Mouse (Mus musculus) C2C12 (cell line): ENCODE data around the gene Nfyb. TPM values are rescaled to one million over a fixed set of nuclear protein-coding genes. Genes with fewer than 3 reads are reported as not detected.

Experiments used
- H3K27me3 ChIP-seq: one replicate; pipeline ENCODE4 v1.6.1; 2011; ENCODE audit not compliant: control insufficient read depth, insufficient read depth, insufficient read length
- H3K36me3 ChIP-seq: one replicate; pipeline ENCODE4 v1.6.1; 2011; ENCODE audit not compliant: control insufficient read depth, insufficient read depth
- H3K4me3 ChIP-seq: one replicate; pipeline ENCODE4 v1.5.1; 2011; ENCODE audit warnings: mild to moderate bottlenecking, control low read depth; ENCODE audit not compliant: poor library complexity, insufficient read depth, severe bottlenecking
- H3K79me2 ChIP-seq: one replicate; pipeline ENCODE4 v1.6.1; 2011; ENCODE audit not compliant: control insufficient read depth, insufficient read depth
- H3K79me3 ChIP-seq: one replicate; pipeline ENCODE4 v1.6.1; 2011; ENCODE audit warnings: low read depth, control low read depth
- H3ac ChIP-seq: one replicate; pipeline ENCODE3; 2011; ENCODE audit warnings: low read depth; ENCODE audit not compliant: control insufficient read depth, insufficient read length
- CEBPB ChIP-seq: IDR thresholded peaks from one replicate; pipeline ENCODE4 v1.6.1; 2011; ENCODE audit warnings: low read depth, mild to moderate bottlenecking, control low read depth, moderate library complexity
- CTCF ChIP-seq: IDR thresholded peaks from one replicate; pipeline ENCODE4 v1.5.1; 2011; ENCODE audit not compliant: control insufficient read depth, insufficient read depth, insufficient read length
- FOSL1 ChIP-seq: IDR thresholded peaks from one replicate; pipeline ENCODE4 v1.8.0; 2011; ENCODE audit warnings: mild to moderate bottlenecking, low read length; ENCODE audit not compliant: poor library complexity, insufficient read depth, severe bottlenecking
- MAX ChIP-seq: IDR thresholded peaks from one replicate; pipeline ENCODE4 v1.6.1; 2011; ENCODE audit warnings: mild to moderate bottlenecking, control low read depth
- MYOD1 ChIP-seq: IDR thresholded peaks from one replicate; pipeline ENCODE4 v1.6.1; 2011; ENCODE audit warnings: low read depth; ENCODE audit not compliant: control insufficient read depth, insufficient read length
- MYOG ChIP-seq: IDR thresholded peaks from one replicate; pipeline ENCODE4 v1.6.1; 2011; ENCODE audit not compliant: control insufficient read depth, insufficient read length; ENCODE audit errors: extremely low read depth
- USF1 ChIP-seq: IDR thresholded peaks from one replicate; pipeline ENCODE4 v1.6.1; 2011; ENCODE audit warnings: low read depth, mild to moderate bottlenecking, control low read depth, moderate library complexity
- polyA plus RNA-seq: library from polyadenylated mRNA; unstranded; fragments of >200 nt; fragmentation: generic; extraction: Trizol; gene quantifications from one replicate; pipeline ENCODE4 v1.2.1, GENCODE M21; 2012; ENCODE audit warnings: missing spikeins

Gene Nfyb
- polyA plus RNA-seq, 1 experiment, result 11.9 TPM

- TF ChIP-seq CEBPB (no peak), FOSL1 (no peak), MYOD1 (no peak), CTCF (no peak), USF1 (no peak), MYOG (no peak), MAX (no peak)
- no peaks in the 10 kb centered on the region for H3K79me3 ChIP-seq
- peaks cover 4% of the 10 kb centered on the region for H3K79me2 ChIP-seq
- H3K4me3 ChIP-seq, result no peak overlapping the region
- H3K27me3 ChIP-seq, result no peaks in the 10 kb centered on the region
- H3ac ChIP-seq, result no peak overlapping the region
- H3K36me3 ChIP-seq, result peaks cover 82% of the 10 kb centered on the region
Measured at GRCm38 (mm10) chr10:82746988-82747850, 16.7 kb downstream of the Nfyb start.

GRCm38 (mm10) chr10:82745301-82745700 is 18.6 kb downstream of the Nfyb start:
- Histone ChIP-seq H3K4me3 (no peak overlapping the region), H3K27me3 (no peaks in the 10 kb centered on the region), H3K79me2 (peaks cover 4% of the 10 kb centered on the region), H3K79me3 (no peaks in the 10 kb centered on the region), H3ac (no peak overlapping the region), H3K36me3 (peaks cover 62% of the 10 kb centered on the region)
- TF ChIP-seq USF1 (no peak), MAX (no peak), MYOG (no peak), FOSL1 (no peak), MYOD1 (no peak), CTCF (no peak), CEBPB (no peak)

GRCm38 (mm10) chr10:82744296-82744695 is 19.6 kb downstream of the Nfyb start:
- no peak for TF ChIP-seq USF1
- no peak for TF ChIP-seq FOSL1
- no peak for TF ChIP-seq MAX
- no peak for TF ChIP-seq MYOD1
- TF ChIP-seq CEBPB, result no peak
- no peak for TF ChIP-seq CTCF
- no peak for TF ChIP-seq MYOG
- peaks cover 4% of the 10 kb centered on the region for H3K79me2 ChIP-seq
- H3K4me3 ChIP-seq, result no peak overlapping the region
- no peak overlapping the region for H3ac ChIP-seq
- H3K79me3 ChIP-seq, result no peaks in the 10 kb centered on the region
- H3K27me3 ChIP-seq, result no peaks in the 10 kb centered on the region
- H3K36me3 ChIP-seq, result peaks cover 62% of the 10 kb centered on the region

GRCm38 (mm10) chr10:82742578-82742977 is 21.4 kb downstream of the Nfyb start:
- H3K36me3 ChIP-seq, result peaks cover 63% of the 10 kb centered on the region
- H3K79me2 ChIP-seq, result peaks cover 4% of the 10 kb centered on the region
- H3K4me3 ChIP-seq, result no peak overlapping the region
- H3K27me3 ChIP-seq, result no peaks in the 10 kb centered on the region
- H3K79me3 ChIP-seq, result no peaks in the 10 kb centered on the region
- no peak for TF ChIP-seq FOSL1
- no peak for TF ChIP-seq MYOG
- no peak for TF ChIP-seq USF1
- no peak for TF ChIP-seq CEBPB
- TF ChIP-seq MYOD1, result no peak
- H3ac ChIP-seq, result no peak overlapping the region

- H3K27me3 ChIP-seq, result no peaks in the 10 kb centered on the region
- H3K4me3 ChIP-seq, result no peak overlapping the region
- peaks cover 59% of the 10 kb centered on the region for H3K36me3 ChIP-seq
- no peak overlapping the region for H3ac ChIP-seq
- H3K79me3 ChIP-seq, result no peaks in the 10 kb centered on the region
- peaks cover 4% of the 10 kb centered on the region for H3K79me2 ChIP-seq
- TF ChIP-seq CTCF (no peak), MAX (no peak), FOSL1 (no peak), MYOD1 (no peak), MYOG (no peak), CEBPB (no peak), USF1 (no peak)
Measured at GRCm38 (mm10) chr10:82741876-82742275, 22.1 kb downstream of the Nfyb start.

- Histone ChIP-seq H3ac (no peak overlapping the region), H3K79me2 (peaks cover under 1% of the 10 kb centered on the region), H3K79me3 (no peaks in the 10 kb centered on the region), H3K27me3 (no peaks in the 10 kb centered on the region), H3K36me3 (peaks cover 54% of the 10 kb centered on the region), H3K4me3 (no peak overlapping the region)
- TF ChIP-seq MAX (no peak), USF1 (no peak), MYOD1 (no peak), FOSL1 (no peak), CEBPB (no peak), CTCF (no peak), MYOG (no peak)
Measured at GRCm38 (mm10) chr10:82741354-82741753, 22.6 kb downstream of the Nfyb start.
